Mouse (Mus musculus): ENCODE data around the gene Krtap21-1. TPM values are rescaled to one million over a fixed set of nuclear protein-coding genes. Genes with fewer than 3 reads are reported as not detected.

The Krtap21-1 gene
- not detected in 2 replicates for polyA plus RNA-seq (2015; fragmentation: Nextera tagmentation; extraction: Ambion mirVana)

DNA sequence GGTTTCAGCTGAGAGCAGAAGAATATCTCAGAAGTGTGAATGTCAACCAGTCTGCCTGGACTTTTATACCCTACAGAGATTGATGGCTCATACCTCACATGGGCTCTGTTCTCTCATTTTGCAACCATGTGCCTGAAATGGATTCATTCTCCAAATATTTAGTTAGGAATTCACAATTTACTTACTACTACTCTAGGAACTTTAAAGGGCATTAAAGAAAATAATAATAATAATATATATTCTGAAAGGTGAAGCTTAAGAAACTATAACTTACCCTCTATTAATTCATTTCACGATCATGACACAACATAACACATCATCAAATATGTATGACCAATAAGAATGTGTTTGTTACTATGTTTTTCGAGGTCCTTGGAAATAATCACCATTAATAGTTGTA lies at the start of gene Krtap21-1:
Gene Krtap21-1, minus strand, starts transcription at position 101 of the 400 bp plus-strand sequence.
- WGBS, result 90% methylated on average over 2 of the region's 2 CpGs
- Histone ChIP-seq H3K27me3 (no peaks in the 10 kb centered on the region), H3K9ac (no peak within 1 kb of the TSS), H3K9me3 (no peaks in the 10 kb centered on the region), H3K4me2 (no peak within 1 kb of the TSS), H3K4me1 (replicated peaks) (no peaks in the 10 kb centered on the region), H3K27ac (no peak within 1 kb of the TSS), H3K36me3 (no peaks in the 10 kb centered on the region), H3K4me3 (no peak within 1 kb of the TSS)
- no peak for ATAC-seq (ENCODE audit: low FRiP score)

GRCm38 (mm10) chr16:89429586-89429985 lies 25.9 kb upstream of the Krtap21-1 start:
- Histone ChIP-seq H3K4me2 (no peak overlapping the region), H3K9ac (no peak overlapping the region), H3K9me3 (no peaks in the 10 kb centered on the region), H3K4me3 (no peak overlapping the region), H3K27ac (no peak overlapping the region), H3K27me3 (no peaks in the 10 kb centered on the region), H3K4me1 (replicated peaks) (no peaks in the 10 kb centered on the region), H3K36me3 (no peaks in the 10 kb centered on the region)
- no peak for ATAC-seq (ENCODE audit: low FRiP score)
- 85% methylated on average over 2 of the region's 2 CpGs for WGBS

GRCm38 (mm10) chr16:89425310-89425709 lies 21.6 kb upstream of the Krtap21-1 start:
- H3K9me3 ChIP-seq, result no peaks in the 10 kb centered on the region
- H3K36me3 ChIP-seq, result no peaks in the 10 kb centered on the region
- H3K27me3 ChIP-seq, result no peaks in the 10 kb centered on the region
- H3K4me2 ChIP-seq, result no peak overlapping the region
- no peak overlapping the region for H3K4me3 ChIP-seq
- H3K4me1 ChIP-seq (replicated peaks), result no peaks in the 10 kb centered on the region
- 93% methylated on average over 5 of the region's 5 CpGs for WGBS
- no peak for ATAC-seq (ENCODE audit: low FRiP score)
- no peak overlapping the region for H3K9ac ChIP-seq
- H3K27ac ChIP-seq, result no peak overlapping the region

- no peaks in the 10 kb centered on the region for H3K36me3 ChIP-seq
- H3K9me3 ChIP-seq, result no peaks in the 10 kb centered on the region
- H3K4me3 ChIP-seq, result no peak within 1 kb of the TSS
- no peaks in the 10 kb centered on the region for H3K27me3 ChIP-seq
- WGBS, result 96% methylated on average over 3 of the region's 3 CpGs
- no peak within 1 kb of the TSS for H3K4me2 ChIP-seq
- H3K9ac ChIP-seq, result no peak within 1 kb of the TSS
- H3K27ac ChIP-seq, result no peak within 1 kb of the TSS
- no peak for ATAC-seq (ENCODE audit: low FRiP score)
- no peaks in the 10 kb centered on the region for H3K4me1 ChIP-seq (replicated peaks)
Measured at GRCm38 (mm10) chr16:89420011-89420410, 16.3 kb upstream of the Krtap21-1 start, which contains the start of gene Krtap6-2. TSS of gene Krtap6-2 (minus strand) at chr16:89420111.

GRCm38 (mm10) chr16:89416311-89416710 lies 12.6 kb upstream of the Krtap21-1 start:
- Histone ChIP-seq H3K4me2 (no peak overlapping the region), H3K27ac (no peak overlapping the region), H3K4me3 (no peak overlapping the region), H3K4me1 (replicated peaks) (no peaks in the 10 kb centered on the region), H3K36me3 (no peaks in the 10 kb centered on the region), H3K9ac (no peak overlapping the region), H3K9me3 (no peaks in the 10 kb centered on the region), H3K27me3 (no peaks in the 10 kb centered on the region)
- WGBS, result 89% methylated on average over 3 of the region's 3 CpGs
- no peak for ATAC-seq (ENCODE audit: low FRiP score)

DNA sequence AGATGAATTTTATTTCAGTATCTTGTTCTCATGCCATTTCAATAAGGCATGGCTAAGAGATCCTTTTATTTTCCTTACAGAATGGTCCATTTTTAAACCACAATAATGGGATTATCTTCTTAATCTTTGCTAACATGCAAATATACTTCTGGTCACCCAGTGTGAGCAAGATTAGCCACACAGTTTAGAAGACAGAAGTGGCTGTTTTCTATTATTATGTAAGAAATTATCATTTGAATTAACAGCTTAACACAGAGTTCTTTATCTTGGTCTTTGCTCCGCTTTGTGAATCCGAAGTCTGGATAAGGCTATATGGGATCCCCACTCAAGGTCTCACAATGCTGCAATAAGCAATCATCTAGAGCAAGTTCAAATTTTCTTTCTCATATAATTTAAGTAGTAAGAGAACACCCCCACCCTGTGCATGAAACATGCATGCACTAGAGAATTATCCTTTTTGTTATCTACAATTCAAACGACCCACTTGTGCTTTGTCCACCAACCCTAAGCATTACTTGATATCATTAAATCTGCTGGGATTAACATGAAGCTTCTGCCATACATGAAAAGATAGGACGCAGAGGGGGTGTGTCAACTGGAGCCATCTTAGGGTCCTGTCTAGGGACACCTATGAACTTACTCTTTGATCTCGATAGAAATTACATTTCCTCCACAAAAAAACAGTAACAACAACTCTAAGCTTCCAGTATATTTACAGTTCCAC lies 6.8 kb upstream of the Krtap21-1 start:
- no peak for ATAC-seq (ENCODE audit: low FRiP score)
- H3K4me3 ChIP-seq, result no peak overlapping the region
- no peak overlapping the region for H3K4me2 ChIP-seq
- no peaks in the 10 kb centered on the region for H3K36me3 ChIP-seq
- 71% methylated on average over 5 of the region's 5 CpGs for WGBS
- no peak overlapping the region for H3K9ac ChIP-seq
- H3K27ac ChIP-seq, result no peak overlapping the region
- H3K27me3 ChIP-seq, result no peaks in the 10 kb centered on the region
- H3K4me1 ChIP-seq (replicated peaks), result no peaks in the 10 kb centered on the region
- no peaks in the 10 kb centered on the region for H3K9me3 ChIP-seq

- no peak overlapping the region for H3K9ac ChIP-seq
- ATAC-seq (ENCODE audit: low FRiP score), result no peak
- no peaks in the 10 kb centered on the region for H3K4me1 ChIP-seq (replicated peaks)
- H3K4me2 ChIP-seq, result no peak overlapping the region
- WGBS, result 75% methylated on average over 2 of the region's 2 CpGs
- no peaks in the 10 kb centered on the region for H3K9me3 ChIP-seq
- H3K27me3 ChIP-seq, result no peaks in the 10 kb centered on the region
- H3K27ac ChIP-seq, result no peak overlapping the region
- no peaks in the 10 kb centered on the region for H3K36me3 ChIP-seq
- H3K4me3 ChIP-seq, result no peak overlapping the region
Measured at GRCm38 (mm10) chr16:89372734-89373461, 30.8 kb downstream of the Krtap21-1 start.

Other genes with a start within 250 kb of the Krtap21-1 start
- gene Gm9789, start 245.9 kb downstream of the Krtap21-1 start, polyA plus RNA-seq (2015; fragmentation: Nextera tagmentation; extraction: Ambion mirVana), result not detected in 2 replicates
- gene Gm7735, start 234.4 kb downstream of the Krtap21-1 start, polyA plus RNA-seq (2015; fragmentation: Nextera tagmentation; extraction: Ambion mirVana), result not detected in 2 replicates
- not detected in 2 replicates for gene 1110057P08Rik, start 229.1 kb downstream of the Krtap21-1 start, polyA plus RNA-seq (2015; fragmentation: Nextera tagmentation; extraction: Ambion mirVana)
- gene Krtap20-2, start 198.0 kb downstream of the Krtap21-1 start, polyA plus RNA-seq (2015; fragmentation: Nextera tagmentation; extraction: Ambion mirVana), result not detected in 2 replicates
- not detected in 2 replicates for gene Krtap6-2, start 16.2 kb upstream of the Krtap21-1 start, polyA plus RNA-seq (2015; fragmentation: Nextera tagmentation; extraction: Ambion mirVana)
- not detected in 2 replicates for gene Krtap8-1, start 84.1 kb upstream of the Krtap21-1 start, polyA plus RNA-seq (2015; fragmentation: Nextera tagmentation; extraction: Ambion mirVana)
- gene Krtap7-1, start 104.5 kb upstream of the Krtap21-1 start, polyA plus RNA-seq (2015; fragmentation: Nextera tagmentation; extraction: Ambion mirVana), result 0.57 TPM in 1 of 2 replicates, not detected in the other
- gene Krtap11-1, start 167.3 kb upstream of the Krtap21-1 start, polyA plus RNA-seq (2015; fragmentation: Nextera tagmentation; extraction: Ambion mirVana), result not detected in 2 replicates